ENCODE assay signal across 12 mouse cellular contexts in genomic region chr11:106967630-106968029, GRCm38 (mm10). TPM values are rescaled to one million over a fixed set of nuclear protein-coding genes. Genes with fewer than 3 reads are reported as not detected.
DNase-seq lines count a peak whose midpoint lies in the region; ATAC-seq and TF ChIP-seq lines count a peak whose summit lies in the region.
"Had no signal": no experiment of that assay in that cellular context is flagged by ENCODE, and none has a peak within 500 bp of the region (broad histone marks: within the 10 kb centered on the region; RNA-seq: fewer than 3 reads in every experiment).

No protein-coding gene starts in this region.

- no peaks in the 10 kb centered on the region for H3K9me3 ChIP-seq in lung, embryonic 14.5 days (ENCODE audit: low read depth, low read length)
- H3K9me3 ChIP-seq in hindbrain, embryonic 10.5 days = no peaks in the 10 kb centered on the region
- H3K9me3 ChIP-seq: hindbrain, embryonic 15.5 days had no signal

- ATAC-seq in lung, embryonic 14.5 days (ENCODE audit: insufficient read depth) = 0 out of 2 replicates have a peak, but pooled peaks have one; percentile 56
- ATAC-seq: Patski had no signal

- H3K27me3 ChIP-seq in kidney, adult 2 months (replicated peaks; ENCODE audit: control insufficient read depth, insufficient read depth, low read length) = no peaks in the 10 kb centered on the region
- H3K27me3 ChIP-seq in lung, embryonic 14.5 days (ENCODE audit: insufficient read depth, low read length) = no peaks in the 10 kb centered on the region
- H3K27me3 ChIP-seq in hindbrain, embryonic 10.5 days (ENCODE audit: insufficient read depth, poor library complexity, severe bottlenecking) = no peaks in the 10 kb centered on the region
- H3K27me3 ChIP-seq in cerebellum, adult 2 months (ENCODE audit: control insufficient read depth, insufficient read depth, low read length) = no peaks in the 10 kb centered on the region
- H3K27me3 ChIP-seq: hindbrain, embryonic 15.5 days; Patski had no signal

- DNase-seq in adrenal gland, postnatal 14 days = peak; percentile 46
- DNase-seq in gastrocnemius, postnatal 4 days (ENCODE audit: low spot score in 2 of 2) = peak; percentile 21 to 35
- DNase-seq in kidney, adult 2 months = peak; percentile 83
- peak; percentile 75 for DNase-seq in lung, embryonic 14.5 days
- no peak for DNase-seq in thymus, adult 18-20 months
- DNase-seq in left cerebral cortex, adult 18-20 months (ENCODE audit: low spot score in 2 of 2) = no peak
- no peak for DNase-seq in hindbrain, embryonic 10.5 days (ENCODE audit: low spot score)
- no peak for DNase-seq in cerebellum, adult 2 months
- DNase-seq: cerebellum, adult 9-11 months had no signal

- no peak for TF ChIP-seq POLR2A in kidney, adult 2 months (IDR thresholded peaks at IDR 0.05; ENCODE audit: low read depth, low read length)
- no peak for TF ChIP-seq POLR2A in cerebellum, adult 2 months (IDR thresholded peaks at IDR 0.05; ENCODE audit: borderline replicate concordance, insufficient read depth, low read length)

- no peak overlapping the region for H3K4me2 ChIP-seq in lung, embryonic 14.5 days
- H3K4me2 ChIP-seq: hindbrain, embryonic 15.5 days had no signal

- no peak overlapping the region for H3K9ac ChIP-seq in lung, embryonic 14.5 days
- H3K9ac ChIP-seq: hindbrain, embryonic 15.5 days had no signal

- peak overlapping the region; percentile 37; the same call in 1 of the 2 replicates for H3K27ac ChIP-seq in kidney, adult 2 months (ENCODE audit: insufficient read depth, low read depth, low read length)
- H3K27ac ChIP-seq in lung, embryonic 14.5 days (ENCODE audit: low read depth) = peak overlapping the region; percentile 60; the same call in 1 of the 2 replicates
- H3K27ac ChIP-seq in hindbrain, embryonic 10.5 days = no peak overlapping the region
- H3K27ac ChIP-seq in cerebellum, adult 2 months (ENCODE audit: insufficient read depth, low read length) = no peak overlapping the region
- H3K27ac ChIP-seq: hindbrain, embryonic 15.5 days had no signal

- H3K36me3 ChIP-seq in kidney, adult 2 months (ENCODE audit: control insufficient read depth, insufficient read depth, low read length) = no peaks in the 10 kb centered on the region
- H3K36me3 ChIP-seq in lung, embryonic 14.5 days (ENCODE audit: insufficient read depth) = no peaks in the 10 kb centered on the region
- H3K36me3 ChIP-seq in hindbrain, embryonic 10.5 days = no peaks in the 10 kb centered on the region
- H3K36me3 ChIP-seq: hindbrain, embryonic 15.5 days had no signal

- no peaks in the 10 kb centered on the region for H3K4me1 ChIP-seq in kidney, adult 2 months (ENCODE audit: control insufficient read depth, insufficient read depth, low read length)
- H3K4me1 ChIP-seq in lung, embryonic 14.5 days (ENCODE audit: insufficient read depth) = 0 out of 2 replicates have a peak, but pooled peaks cover 3% of the 10 kb centered on the region
- no peaks in the 10 kb centered on the region for H3K4me1 ChIP-seq in hindbrain, embryonic 10.5 days (replicated peaks)
- no peaks in the 10 kb centered on the region for H3K4me1 ChIP-seq in cerebellum, adult 2 months (ENCODE audit: control insufficient read depth, insufficient read depth, low read length)
- H3K4me1 ChIP-seq: hindbrain, embryonic 15.5 days had no signal

- no peak for TF ChIP-seq CTCF in kidney, adult 2 months (conservative IDR thresholded peaks at IDR 0.05; ENCODE audit: insufficient read depth, insufficient read length, low read depth, low read length)
- TF ChIP-seq CTCF in lung, embryonic 14.5 days (IDR thresholded peaks at IDR 0.05; ENCODE audit: low read depth) = no peak
- no peak for TF ChIP-seq CTCF in cerebellum, adult 2 months (IDR thresholded peaks at IDR 0.05; ENCODE audit: borderline replicate concordance, insufficient read depth, low read depth, low read length)

- 43% methylated on average over 10 of the region's 10 CpGs for WGBS in kidney, adult 2 months
- 44% methylated on average over 10 of the region's 10 CpGs for WGBS in lung, embryonic 14.5 days
- WGBS in hindbrain, embryonic 10.5 days = 78% methylated on average over 10 of the region's 10 CpGs
- 38% methylated on average over 10 of the region's 10 CpGs for WGBS in cerebellum, adult 2 months

- H3K4me3 ChIP-seq in kidney, adult 2 months (ENCODE audit: insufficient read depth, low read depth, low read length) = no peak overlapping the region
- H3K4me3 ChIP-seq in lung, embryonic 14.5 days (ENCODE audit: low read depth, low read length) = no peak overlapping the region
- no peak overlapping the region for H3K4me3 ChIP-seq in hindbrain, embryonic 10.5 days
- no peak overlapping the region for H3K4me3 ChIP-seq in cerebellum, adult 2 months (replicated peaks; ENCODE audit: insufficient read depth, low read depth, low read length)
- H3K4me3 ChIP-seq: hindbrain, embryonic 15.5 days had no signal

RNA-seq across cellular contexts. Expression of gene Kpna2, which starts 31.7 kb away (rescaled TPM):
- 42.6 and 55.8 TPM in 2 replicates for total RNA-seq in adrenal gland, postnatal 14 days (2021)
- 10 to 100 TPM; 42.4 to 47.1 TPM for total RNA-seq in gastrocnemius, postnatal 4 days (2021)
- polyA plus RNA-seq in kidney, adult 2 months (2012; rRNA removed) = 11.9 and 14.1 TPM in 2 replicates
- 563 and 575 TPM in 2 replicates for polyA plus RNA-seq in lung, embryonic 14.5 days (2014; fragmentation: Nextera tagmentation; extraction: Ambion mirVana)
- 10 to 100 TPM; 21.9 to 26.6 TPM for total RNA-seq in left cerebral cortex, adult 18-20 months (2021)
- 653 and 682 TPM in 2 replicates for polyA plus RNA-seq in hindbrain, embryonic 10.5 days (2016; fragmentation: Nextera tagmentation; extraction: Ambion mirVana)
- polyA plus RNA-seq in cerebellum, adult 2 months (2012; rRNA removed) = 30.1 and 32.2 TPM in 2 replicates

RNA-seq across cellular contexts. Expression of gene Smurf2, which starts 47.1 kb away (rescaled TPM):
- total RNA-seq in adrenal gland, postnatal 14 days (2021) = 37.5 and 39.8 TPM in 2 replicates
- 10 to 100 TPM; 32.6 to 36.9 TPM for total RNA-seq in gastrocnemius, postnatal 4 days (2021)
- polyA plus RNA-seq in kidney, adult 2 months (2012; rRNA removed) = 12.1 and 14.7 TPM in 2 replicates
- 21.5 and 23.3 TPM in 2 replicates for polyA plus RNA-seq in lung, embryonic 14.5 days (2014; fragmentation: Nextera tagmentation; extraction: Ambion mirVana)
- 10 to 100 TPM; 25.1 to 27.1 TPM for total RNA-seq in left cerebral cortex, adult 18-20 months (2021)
- polyA plus RNA-seq in hindbrain, embryonic 10.5 days (2016; fragmentation: Nextera tagmentation; extraction: Ambion mirVana) = 13.0 and 13.3 TPM in 2 replicates
- 16.3 and 18.1 TPM in 2 replicates for polyA plus RNA-seq in cerebellum, adult 2 months (2012; rRNA removed)

RNA-seq across cellular contexts. Expression of gene 1810010H24Rik, which starts 57.9 kb away (rescaled TPM):
- total RNA-seq in adrenal gland, postnatal 14 days (2021) = 1.7 and 2.1 TPM in 2 replicates
- total RNA-seq in gastrocnemius, postnatal 4 days (2021) = 1 to 10 TPM; 3.2 to 4.5 TPM
- 1.8 and 2.6 TPM in 2 replicates for polyA plus RNA-seq in kidney, adult 2 months (2012; rRNA removed)
- 5.1 and 7.3 TPM in 2 replicates for polyA plus RNA-seq in lung, embryonic 14.5 days (2014; fragmentation: Nextera tagmentation; extraction: Ambion mirVana)
- total RNA-seq in left cerebral cortex, adult 18-20 months (2021) = 1 to 10 TPM; 3.2 to 4.7 TPM
- 1.6 and 2.8 TPM in 2 replicates for polyA plus RNA-seq in hindbrain, embryonic 10.5 days (2016; fragmentation: Nextera tagmentation; extraction: Ambion mirVana)
- 6.8 and 7.7 TPM in 2 replicates for polyA plus RNA-seq in cerebellum, adult 2 months (2012; rRNA removed)
- total RNA-seq: megakaryocyte progenitor cell, adult 5-6 weeks had no signal

Comparison
In these comparisons a context has a peak if more than half of its experiments do, and no peak if none do; other contexts are left out.
1. DNase-seq: peak in adrenal gland, postnatal 14 days (single experiment), gastrocnemius, postnatal 4 days (2 of 2), kidney, adult 2 months (single experiment) and lung, embryonic 14.5 days (single experiment); none in thymus, adult 18-20 months (0 of 2), left cerebral cortex, adult 18-20 months (0 of 2), hindbrain, embryonic 10.5 days (single experiment) and cerebellum, adult 2 months (0 of 2).
2. H3K27ac ChIP-seq: peak in kidney, adult 2 months (single experiment) and lung, embryonic 14.5 days (single experiment); none in hindbrain, embryonic 10.5 days (single experiment) and cerebellum, adult 2 months (single experiment).
3. RNA of gene Kpna2, which starts 31.7 kb away (polyA plus RNA-seq): 653 to 682 TPM in hindbrain, embryonic 10.5 days and 563 to 575 TPM in lung, embryonic 14.5 days; 30.1 to 32.2 TPM in cerebellum, adult 2 months and 11.9 to 14.1 TPM in kidney, adult 2 months; every median in the first group is over 10 times any median in the second.